8 mouse cellular contexts compared by ENCODE assay signal in genomic region chr14:20792922-20793757, GRCm38 (mm10). TPM values are rescaled to one million over a fixed set of nuclear protein-coding genes. Genes with fewer than 3 reads are reported as not detected.
A peak's percentile ranks its signal among the peaks of the same experiment; 100 is the strongest.
DNase-seq lines count a peak whose midpoint lies in the region; ATAC-seq and TF ChIP-seq lines count a peak whose summit lies in the region.

No protein-coding gene starts in this region.

- no peaks in the 10 kb centered on the region for H3K27me3 ChIP-seq in Patski
- H3K27me3 ChIP-seq in embryonic facial prominence, embryonic 13.5 days, result no peaks in the 10 kb centered on the region
- no peaks in the 10 kb centered on the region for H3K27me3 ChIP-seq in hindbrain, postnatal 0 days (ENCODE audit: insufficient read depth, low read length)
- peaks cover 17% of the 10 kb centered on the region for H3K27me3 ChIP-seq in midbrain, embryonic 10.5 days (ENCODE audit: low read depth, poor library complexity, severe bottlenecking)
- no peaks in the 10 kb centered on the region for H3K27me3 ChIP-seq in thymus, adult 2 months (ENCODE audit: control insufficient read depth, insufficient read depth, low read length)

- POLR2A ChIA-PET in Patski (lab: Charles Lee), result interaction anchor here (0.6 to 2.0 kb wide), 4 partner anchors 8 to 200 kb away, joined by 3 to 8 read pairs (median 6); partner anchors contain the start of gene Zswim8

- peak overlapping the region; percentile 79 for H3K4me3 ChIP-seq in embryonic facial prominence, embryonic 13.5 days
- peak overlapping the region; percentile 85 for H3K4me3 ChIP-seq in hindbrain, postnatal 0 days (ENCODE audit: low read length)
- H3K4me3 ChIP-seq in midbrain, embryonic 10.5 days, result peak overlapping the region; percentile 96
- peak overlapping the region; percentile 75 for H3K4me3 ChIP-seq in thymus, adult 2 months (ENCODE audit: control insufficient read depth, insufficient read depth, low read length)

- H3K36me3 ChIP-seq in embryonic facial prominence, embryonic 13.5 days, result peaks cover 35% of the 10 kb centered on the region
- H3K36me3 ChIP-seq in hindbrain, postnatal 0 days (ENCODE audit: insufficient read depth, low read length), result peaks cover 22% of the 10 kb centered on the region; the same call in 1 of the 2 replicates
- H3K36me3 ChIP-seq in midbrain, embryonic 10.5 days, result peaks cover 41% of the 10 kb centered on the region
- no peaks in the 10 kb centered on the region; the same call in 1 of the 2 replicates for H3K36me3 ChIP-seq in thymus, adult 2 months (ENCODE audit: control insufficient read depth, insufficient read depth, low read length)

- WGBS in embryonic facial prominence, embryonic 13.5 days, result 1% methylated on average over 42 of the region's 57 CpGs
- 2% methylated on average over 40 of the region's 57 CpGs for WGBS in hindbrain, postnatal 0 days
- WGBS in midbrain, embryonic 10.5 days, result 2% methylated on average over 48 of the region's 57 CpGs
- 1% methylated on average over 54 of the region's 57 CpGs for WGBS in thymus, adult 2 months

- in situ Hi-C loops in Patski (cut with MboI; ENCODE audit: low pct_unique_long_range_greater_than_20kb), result no loop called here

- H3K4me1 ChIP-seq in embryonic facial prominence, embryonic 13.5 days, result peaks cover 37% of the 10 kb centered on the region
- peaks cover 8% of the 10 kb centered on the region; the same call in 1 of the 2 replicates for H3K4me1 ChIP-seq in hindbrain, postnatal 0 days (ENCODE audit: insufficient read depth, low read length)
- H3K4me1 ChIP-seq in midbrain, embryonic 10.5 days, result peaks cover 61% of the 10 kb centered on the region
- peaks cover 39% of the 10 kb centered on the region for H3K4me1 ChIP-seq in thymus, adult 2 months (replicated peaks; ENCODE audit: control insufficient read depth, insufficient read depth, low read length)

- no peak for TF ChIP-seq CTCF in Patski (IDR thresholded peaks at IDR 0.05)
- TF ChIP-seq CTCF in hindbrain, postnatal 0 days (IDR thresholded peaks at IDR 0.05; ENCODE audit: low read depth), result no peak
- TF ChIP-seq CTCF in thymus, adult 2 months (IDR thresholded peaks at IDR 0.05; ENCODE audit: borderline replicate concordance, control insufficient read depth, extremely low read depth, insufficient read depth, low read length, poor library complexity), result no peak

- H3K4me2 ChIP-seq in embryonic facial prominence, embryonic 13.5 days, result peak overlapping the region; percentile 87
- peak overlapping the region; percentile 70 for H3K4me2 ChIP-seq in hindbrain, postnatal 0 days (ENCODE audit: low read depth, low read length)

- CTCF ChIA-PET in Patski (lab: Charles Lee), result interaction anchor here (1.4 kb wide), 1 partner anchor 15 kb away, joined by 3 read pairs; no protein-coding TSS in a partner anchor

- DNase-seq in left cerebral cortex, adult 18-20 months (ENCODE audit: low spot score in 2 of 2), result peak; percentile 30 to 41
- DNase-seq in left cerebral cortex, postnatal 14 days (ENCODE audit: low spot score in 2 of 2), result no peak
- DNase-seq in Patski (ENCODE audit: low read depth, low spot score), result no peak
- peak; percentile 66 for DNase-seq in hindbrain, postnatal 0 days (ENCODE audit: low spot score)
- peak; percentile 70 for DNase-seq in midbrain, embryonic 10.5 days (ENCODE audit: low spot score)
- peak; percentile 48 for DNase-seq in thymus, adult 2 months

- intact Hi-C loops in left cerebral cortex, postnatal 14 days (cut with DNase I), result no loop called here

- no peak for TF ChIP-seq POLR2A in thymus, adult 2 months (IDR thresholded peaks at IDR 0.05; ENCODE audit: control insufficient read depth, extremely low read depth, insufficient read depth, low read length, poor library complexity)

- peak overlapping the region; percentile 86 for H3K9ac ChIP-seq in embryonic facial prominence, embryonic 13.5 days
- H3K9ac ChIP-seq in hindbrain, postnatal 0 days (replicated peaks; ENCODE audit: low read length), result peak overlapping the region; percentile 90

- ATAC-seq in Patski, result peak; percentile 3
- ATAC-seq in embryonic facial prominence, embryonic 13.5 days (ENCODE audit: insufficient number of reproducible peaks, insufficient read depth, low FRiP score, low TSS enrichment, low read depth), result peak; percentile 49
- peak; percentile 57 for ATAC-seq in hindbrain, postnatal 0 days
- ATAC-seq in megakaryocyte-erythroid progenitor cell, adult 5-6 weeks (replicated peaks; ENCODE audit: low FRiP score, low TSS enrichment, poor library complexity, severe bottlenecking), result no peak

- H3K27ac ChIP-seq in embryonic facial prominence, embryonic 13.5 days, result peak overlapping the region; percentile 82
- H3K27ac ChIP-seq in hindbrain, postnatal 0 days, result peak overlapping the region; percentile 83
- H3K27ac ChIP-seq in midbrain, embryonic 10.5 days (replicated peaks), result peak overlapping the region; percentile 95
- H3K27ac ChIP-seq in thymus, adult 2 months (ENCODE audit: control insufficient read depth, insufficient read depth, low read length), result no peak overlapping the region

- no peaks in the 10 kb centered on the region for H3K9me3 ChIP-seq in embryonic facial prominence, embryonic 13.5 days
- H3K9me3 ChIP-seq in hindbrain, postnatal 0 days (ENCODE audit: low read length), result no peaks in the 10 kb centered on the region
- no peaks in the 10 kb centered on the region for H3K9me3 ChIP-seq in midbrain, embryonic 10.5 days (replicated peaks)

RNA-seq across cellular contexts. Expression of gene Camk2g, which starts 0.7 kb away (rescaled TPM):
- total RNA-seq in left cerebral cortex, adult 18-20 months (2021), result 100 to 1,000 TPM; 315 to 361 TPM
- total RNA-seq in left cerebral cortex, postnatal 14 days (2021), result 100 to 1,000 TPM; 305 to 316 TPM
- 51.7 TPM for polyA plus RNA-seq in Patski (2021)
- polyA plus RNA-seq in embryonic facial prominence, embryonic 13.5 days (2015; fragmentation: Nextera tagmentation; extraction: Ambion mirVana), result 62.6 and 75.3 TPM in 2 replicates
- total RNA-seq in hindbrain, postnatal 0 days (2014; rRNA removed), result 204 and 248 TPM in 2 replicates
- polyA plus RNA-seq in hindbrain, postnatal 0 days (2015; fragmentation: Nextera tagmentation; extraction: Ambion mirVana), result 291 and 299 TPM in 2 replicates
- 41.8 and 42.8 TPM in 2 replicates for polyA plus RNA-seq in midbrain, embryonic 10.5 days (2016; fragmentation: Nextera tagmentation; extraction: Ambion mirVana)
- 36.4 and 42.3 TPM in 2 replicates for polyA plus RNA-seq in thymus, adult 2 months (2012; rRNA removed)
- 7.1 and 30.8 TPM in 2 replicates for total RNA-seq in megakaryocyte-erythroid progenitor cell, adult 5-6 weeks (2014; fragmentation: Nextera tagmentation)
- total RNA-seq in megakaryocyte-erythroid progenitor cell, adult 5-6 weeks (2017), result 33.0 and 34.8 TPM in 2 replicates

RNA-seq across cellular contexts. Expression of gene Plau, which starts 43.3 kb away (rescaled TPM):
- 1 to 10 TPM; 7.7 to 8.2 TPM for total RNA-seq in left cerebral cortex, adult 18-20 months (2021)
- 1 to 10 TPM; 7.4 to 7.7 TPM for total RNA-seq in left cerebral cortex, postnatal 14 days (2021)
- polyA plus RNA-seq in Patski (2021), result 88.3 TPM
- polyA plus RNA-seq in embryonic facial prominence, embryonic 13.5 days (2015; fragmentation: Nextera tagmentation; extraction: Ambion mirVana), result 2.3 and 2.4 TPM in 2 replicates
- total RNA-seq in hindbrain, postnatal 0 days (2014; rRNA removed), result 1.2 and 1.4 TPM in 2 replicates
- 0.26 and 0.39 TPM in 2 replicates for polyA plus RNA-seq in hindbrain, postnatal 0 days (2015; fragmentation: Nextera tagmentation; extraction: Ambion mirVana)
- 0.49 and 0.70 TPM in 2 replicates for polyA plus RNA-seq in midbrain, embryonic 10.5 days (2016; fragmentation: Nextera tagmentation; extraction: Ambion mirVana)
- 5.6 and 6.4 TPM in 2 replicates for polyA plus RNA-seq in thymus, adult 2 months (2012; rRNA removed)
- total RNA-seq in megakaryocyte-erythroid progenitor cell, adult 5-6 weeks (2014; fragmentation: Nextera tagmentation), result not detected in 2 replicates
- total RNA-seq in megakaryocyte-erythroid progenitor cell, adult 5-6 weeks (2017), result 0.38 TPM in 1 of 2 replicates, not detected in the other

RNA-seq across cellular contexts. Expression of gene Ndst2, which starts 58.8 kb away (rescaled TPM):
- 10 to 100 TPM; 16.4 to 16.8 TPM for total RNA-seq in left cerebral cortex, adult 18-20 months (2021)
- 10 to 100 TPM; 14.5 to 17.5 TPM for total RNA-seq in left cerebral cortex, postnatal 14 days (2021)
- 44.6 TPM for polyA plus RNA-seq in Patski (2021)
- polyA plus RNA-seq in embryonic facial prominence, embryonic 13.5 days (2015; fragmentation: Nextera tagmentation; extraction: Ambion mirVana), result 27.5 and 28.5 TPM in 2 replicates
- 19.8 and 23.2 TPM in 2 replicates for total RNA-seq in hindbrain, postnatal 0 days (2014; rRNA removed)
- polyA plus RNA-seq in hindbrain, postnatal 0 days (2015; fragmentation: Nextera tagmentation; extraction: Ambion mirVana), result 12.4 and 16.7 TPM in 2 replicates
- 24.0 and 26.2 TPM in 2 replicates for polyA plus RNA-seq in midbrain, embryonic 10.5 days (2016; fragmentation: Nextera tagmentation; extraction: Ambion mirVana)
- 42.2 and 46.2 TPM in 2 replicates for polyA plus RNA-seq in thymus, adult 2 months (2012; rRNA removed)
- total RNA-seq in megakaryocyte-erythroid progenitor cell, adult 5-6 weeks (2014; fragmentation: Nextera tagmentation), result 81.5 and 88.9 TPM in 2 replicates
- total RNA-seq in megakaryocyte-erythroid progenitor cell, adult 5-6 weeks (2017), result 15.1 and 19.4 TPM in 2 replicates

Comparison
In these comparisons a context has a peak if more than half of its experiments do, and no peak if none do; other contexts are left out.
1. DNase-seq: peak in left cerebral cortex, adult 18-20 months (2 of 2), hindbrain, postnatal 0 days (single experiment), midbrain, embryonic 10.5 days (single experiment) and thymus, adult 2 months (single experiment); none in left cerebral cortex, postnatal 14 days (0 of 2) and Patski (single experiment).
2. RNA of gene Plau, which starts 43.3 kb away (polyA plus RNA-seq): 88.3 TPM in Patski (single experiment); 5.6 to 6.4 TPM in thymus, adult 2 months, 2.3 to 2.4 TPM in embryonic facial prominence, embryonic 13.5 days, 0.49 to 0.70 TPM in midbrain, embryonic 10.5 days and 0.26 to 0.39 TPM in hindbrain, postnatal 0 days; every median in the first group is over 10 times any median in the second.
3. Peak in every context shown above with its lines, with median percentiles within 50 percentile points of each other: H3K4me3 ChIP-seq.